Mouse (Mus musculus) lung, postnatal 25 days (tissue): ENCODE data around the gene Mdc1.
A peak's percentile ranks its signal among the peaks of the same experiment; 100 is the strongest.

Experiments used
- DNase-seq: peaks from one replicate; pipeline ENCODE4 v3.0.0; 2022; ENCODE audit warnings: low spot score

The Mdc1 gene

GRCm38 (mm10) chr17:35882924-35883323, 41.6 kb downstream of the Mdc1 start:
- no peak for DNase-seq

GRCm38 (mm10) chr17:35883777-35884176, 42.5 kb downstream of the Mdc1 start:
- no peak for DNase-seq

- DNase-seq: no peak
Measured at GRCm38 (mm10) chr17:35887725-35888124, 46.4 kb downstream of the Mdc1 start.

- peak; percentile 89 for DNase-seq
Measured at GRCm38 (mm10) chr17:35896781-35897643, 55.7 kb downstream of the Mdc1 start, which contains the start of gene 2310061I04Rik. 2310061I04Rik (minus strand) TSS chr17:35897431.

- DNase-seq: no peak
Measured at GRCm38 (mm10) chr17:35897644-35898573, 56.6 kb downstream of the Mdc1 start.

GRCm38 (mm10) chr17:35900636-35901035, 59.3 kb downstream of the Mdc1 start:
- DNase-seq: no peak

GRCm38 (mm10) chr17:35903343-35903991, 62.2 kb downstream of the Mdc1 start:
- DNase-seq: peak; percentile 86

GRCm38 (mm10) chr17:35903992-35904355, 62.7 kb downstream of the Mdc1 start:
- DNase-seq: no peak

- no peak for DNase-seq
Measured at GRCm38 (mm10) chr17:35905587-35905986, 64.3 kb downstream of the Mdc1 start.

- DNase-seq: no peak
Measured at GRCm38 (mm10) chr17:35907609-35908008, 66.3 kb downstream of the Mdc1 start.
